Mouse (Mus musculus) spleen, postnatal 0 days (tissue): ENCODE measurements around the gene Wrnip1. TPM values are rescaled to one million over a fixed set of nuclear protein-coding genes. Genes with fewer than 3 reads are reported as not detected.

Source experiments
- polyA plus RNA-seq: library from polyadenylated mRNA; unstranded; fragments of >200 nt; fragmentation: Nextera tagmentation; extraction: Ambion mirVana; gene quantifications from 2 replicates; pipeline ENCODE4 v1.2.1, GENCODE M21; 2015

The Wrnip1 gene
- 11.2 and 11.7 TPM in 2 replicates for polyA plus RNA-seq

DNA sequence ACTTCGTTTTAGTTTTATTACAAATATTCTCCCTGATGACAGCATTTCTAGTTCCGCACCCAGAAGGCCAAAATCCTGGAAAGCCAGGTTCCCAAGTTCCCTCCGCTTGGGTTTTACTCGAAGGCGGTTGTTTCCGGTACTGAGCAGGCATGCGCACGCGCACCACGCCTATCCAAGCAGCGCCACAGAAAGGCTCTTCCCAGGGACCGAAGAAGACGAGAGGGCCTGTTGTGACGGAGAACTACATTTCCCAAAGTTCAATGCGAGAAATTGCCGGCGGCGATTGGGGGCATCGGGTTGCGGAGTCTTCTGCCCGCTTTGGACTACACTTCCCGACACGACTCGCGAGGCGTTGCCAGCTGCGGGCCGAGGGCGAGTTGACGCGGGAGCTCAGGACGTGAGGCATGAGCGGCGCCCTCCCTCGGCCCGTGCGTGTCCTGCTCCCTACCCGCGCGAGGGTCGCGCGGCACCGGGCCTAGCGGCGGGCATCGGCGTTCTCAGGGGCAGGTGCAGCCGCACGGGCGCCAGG is at the start of gene Wrnip1:
Gene Wrnip1, plus strand, starts transcription at position 346 of the 529 bp plus-strand sequence.

DNA sequence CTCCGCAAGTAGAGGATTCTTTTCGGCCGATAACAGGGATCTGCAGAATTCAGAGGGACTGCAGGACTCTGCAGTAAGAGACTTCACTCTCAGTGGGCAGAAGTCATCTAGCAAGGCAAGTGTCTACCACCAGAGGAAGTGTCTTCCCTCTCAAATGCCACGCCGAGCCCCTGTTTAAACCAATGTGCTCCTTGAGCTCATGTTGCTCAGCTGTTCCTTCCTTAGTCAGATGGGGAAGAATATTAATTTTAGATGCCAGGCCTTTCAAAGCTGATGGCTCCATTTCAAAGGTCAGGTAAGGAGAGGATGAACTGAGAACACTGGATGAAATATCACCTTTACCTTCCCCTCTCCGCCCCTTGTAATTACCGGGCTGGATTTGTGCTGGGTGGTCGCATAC is 18.0 kb upstream of the Wrnip1 start, which contains the start of gene Mylk4:
Gene Mylk4, minus strand, starts transcription at position 139 of the 400 bp plus-strand sequence.

GRCm38 (mm10) chr13:32802259-32803081 is 632 bp downstream of the Wrnip1 start, which contains the start of gene D930007J09Rik:
TSS of gene D930007J09Rik (minus strand) at chr13:32802849.

GRCm38 (mm10) chr13:32850668-32851404 is 49.0 kb downstream of the Wrnip1 start, which contains the start of gene Serpinb1a:
TSS of gene Serpinb1a (minus strand) at chr13:32851185.

Other genes starting within 250 kb of the Wrnip1 start
- gene Mylk4, start 18.1 kb upstream of the Wrnip1 start, polyA plus RNA-seq = 0.06 TPM in 1 of 2 replicates, not detected in the other
- gene D930007J09Rik, start 811 bp downstream of the Wrnip1 start, polyA plus RNA-seq = not detected in 2 replicates
- gene Serpinb1a, start 49.1 kb downstream of the Wrnip1 start, polyA plus RNA-seq = 88.8 and 133 TPM in 2 replicates
- not detected in 2 replicates for gene Serpinb1c, start 96.2 kb downstream of the Wrnip1 start, polyA plus RNA-seq
- gene Serpinb6b, start 163.2 kb downstream of the Wrnip1 start, polyA plus RNA-seq = 24.6 and 25.5 TPM in 2 replicates
- gene Serpinb9, start 201.2 kb downstream of the Wrnip1 start, polyA plus RNA-seq = 8.9 and 10.0 TPM in 2 replicates
- gene Serpinb9b, start 225.4 kb downstream of the Wrnip1 start, polyA plus RNA-seq = 0.08 and 0.15 TPM in 2 replicates